Mouse (Mus musculus): ENCODE measurements around the gene Cdk9.

Cdk9 gene

DNA sequence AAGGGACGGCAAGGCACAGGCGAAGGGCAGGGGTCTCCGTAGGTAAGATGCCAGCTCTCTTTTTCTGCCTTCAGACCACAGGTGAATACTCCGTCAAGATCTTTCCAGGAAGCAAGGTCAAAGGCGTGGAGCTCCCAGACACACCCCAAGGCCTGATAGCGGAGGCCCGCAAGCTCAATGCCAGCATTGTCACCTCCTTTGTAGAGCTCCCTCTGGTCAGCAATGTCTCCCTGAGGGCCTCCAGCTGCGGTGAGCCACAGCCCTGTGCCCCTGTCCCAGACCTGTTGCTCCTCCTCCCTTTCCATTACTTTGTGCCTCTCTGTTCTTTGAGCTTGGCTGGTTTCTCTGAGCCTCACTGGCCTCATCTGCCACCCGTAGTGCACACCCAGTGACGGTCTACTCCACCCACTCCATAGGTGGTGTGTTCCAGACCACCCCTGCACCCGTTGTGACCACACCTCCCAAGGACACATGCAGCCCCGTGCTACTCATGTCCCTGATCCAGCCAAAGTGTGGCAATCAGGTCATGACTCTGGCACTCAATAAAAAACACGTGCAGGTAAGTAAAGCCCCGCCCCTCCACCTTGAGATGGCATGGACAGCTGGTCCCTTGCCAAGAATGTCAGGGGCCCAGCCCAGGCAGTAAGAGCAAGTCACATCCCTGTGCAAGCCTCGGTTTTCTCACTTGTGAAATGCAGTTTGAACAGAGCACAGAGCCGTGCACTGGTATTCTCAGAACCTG lies 39.5 kb downstream of the Cdk9 start:
- no peak for DNase-seq

DNA sequence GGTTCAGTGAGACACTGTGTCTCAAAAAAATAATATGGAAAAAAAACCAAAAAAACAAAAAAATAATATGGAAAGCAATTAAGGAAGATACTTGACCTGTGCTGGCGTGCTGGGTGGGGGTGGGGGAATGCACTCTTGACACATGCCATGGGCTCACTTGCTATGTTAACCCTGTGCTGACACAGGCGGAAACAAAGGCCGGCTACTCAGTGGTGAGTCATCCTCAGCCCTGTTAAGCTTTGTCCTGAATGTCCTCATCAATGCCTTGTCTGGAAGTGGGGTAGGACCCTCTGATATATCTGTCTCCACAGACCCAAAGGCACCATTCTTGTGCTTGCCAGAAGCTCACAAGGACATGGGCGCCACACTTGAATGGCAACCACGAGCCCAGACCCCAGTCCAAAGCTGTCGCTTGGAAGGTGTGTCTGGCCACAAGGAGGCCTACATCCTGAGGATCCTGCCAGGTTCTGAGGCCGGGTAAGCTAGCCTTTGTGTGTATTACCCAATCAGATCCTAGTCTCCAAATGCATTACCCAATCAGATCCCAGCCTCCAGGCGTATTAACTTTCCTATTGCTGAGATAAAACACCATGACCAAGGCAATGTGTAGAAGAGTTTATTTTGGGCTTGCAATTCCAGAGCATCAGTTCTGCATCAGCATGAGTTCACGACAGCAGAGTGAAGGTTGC lies 40.8 kb downstream of the Cdk9 start:
- no peak for DNase-seq

DNA sequence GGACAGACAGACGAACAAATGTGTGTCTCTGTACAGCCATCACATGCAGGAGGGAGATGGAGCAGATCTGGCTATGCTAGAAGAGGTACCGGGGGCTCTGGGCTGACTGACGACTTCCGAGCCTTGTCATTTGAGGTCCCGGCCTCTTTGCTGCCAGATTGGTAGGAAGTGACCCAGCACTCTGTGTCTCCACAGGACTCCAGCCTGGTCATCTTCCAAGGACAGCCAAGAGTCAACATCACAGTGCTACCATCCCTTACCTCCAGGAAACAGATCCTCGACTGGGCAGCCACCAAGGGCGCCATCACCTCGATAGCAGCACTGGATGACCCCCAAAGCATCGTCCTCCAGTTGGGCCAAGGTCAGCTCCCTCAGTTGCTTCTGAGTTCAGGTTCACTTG lies 41.7 kb downstream of the Cdk9 start:
- no peak for DNase-seq

DNA sequence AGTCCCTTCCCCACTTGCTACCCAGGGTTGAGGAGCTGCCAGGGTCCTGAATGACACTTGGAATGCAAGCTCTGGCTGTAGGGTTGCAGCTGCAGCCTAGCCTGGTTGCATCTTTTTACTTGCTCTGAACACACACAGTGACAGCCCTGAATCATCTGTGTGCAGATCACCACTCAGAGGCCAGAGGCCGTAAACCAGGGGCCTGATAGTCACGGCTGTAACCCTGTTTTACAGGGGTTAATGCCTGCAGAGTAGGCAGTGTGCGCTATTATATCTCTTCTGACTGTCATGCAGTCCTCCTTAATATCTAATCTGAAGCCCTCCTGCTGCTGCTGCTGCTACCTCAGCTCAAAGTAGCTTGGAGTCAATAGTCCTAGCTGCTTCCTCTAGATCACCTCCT lies 43.0 kb downstream of the Cdk9 start:
- no peak for DNase-seq

DNA sequence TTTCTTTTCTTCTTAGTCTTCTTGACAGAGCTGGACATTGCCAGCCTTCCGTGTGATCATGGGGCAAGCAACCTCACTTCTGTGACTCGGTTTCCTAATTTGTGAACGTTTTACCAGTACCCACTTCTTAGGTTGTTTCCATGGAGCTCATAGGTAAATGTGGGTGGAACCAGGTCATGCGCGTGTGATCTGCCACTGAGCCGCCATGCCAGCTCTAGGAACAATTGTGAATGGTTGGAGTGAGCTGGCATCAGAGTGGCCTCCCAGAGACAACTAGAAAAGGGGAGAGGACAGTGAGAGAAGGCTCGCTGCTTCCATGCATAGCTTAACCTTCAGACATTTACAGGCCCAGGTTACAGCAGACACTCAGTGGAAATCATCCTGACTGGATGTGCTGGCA lies 44.7 kb downstream of the Cdk9 start:
- DNase-seq, result no peak

DNA sequence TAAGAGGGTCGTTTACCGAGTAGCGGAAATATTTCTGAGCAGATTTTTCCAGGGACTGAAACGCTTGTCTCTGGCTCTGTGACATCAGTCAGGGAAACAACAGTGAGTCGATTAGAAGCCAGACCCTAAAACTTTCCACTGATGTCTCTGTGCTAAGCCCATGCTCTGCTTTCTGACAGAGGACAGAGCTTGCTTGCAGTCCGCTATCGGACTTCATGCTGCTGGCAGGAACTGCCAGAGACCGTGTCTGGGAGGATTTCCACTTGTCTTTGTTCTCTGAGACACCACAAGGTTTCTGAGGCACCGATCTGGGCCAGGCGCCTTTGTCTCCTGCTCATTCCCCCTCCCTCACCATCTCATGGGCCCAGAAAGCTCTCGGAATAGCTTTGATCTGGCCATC lies 45.1 kb downstream of the Cdk9 start:
- no peak for DNase-seq

DNA sequence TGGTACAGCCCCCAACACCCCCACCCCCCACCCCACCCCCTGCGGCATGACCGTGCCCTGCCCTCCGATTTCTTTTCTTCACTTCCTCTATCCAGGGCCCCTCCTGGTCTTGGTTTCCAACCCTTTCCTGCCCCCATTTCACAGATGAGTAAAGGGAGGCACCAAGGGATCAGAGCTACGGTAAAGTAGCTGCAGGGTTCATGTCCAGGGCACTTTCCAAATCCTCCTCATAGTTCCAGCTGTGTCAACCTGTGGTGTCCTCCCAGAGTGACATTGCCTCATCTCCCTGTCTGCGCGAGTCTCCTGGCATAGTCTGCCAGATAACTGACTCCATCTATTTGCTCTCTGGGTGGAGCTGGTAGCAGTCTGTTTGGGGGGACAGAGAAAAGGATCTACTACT lies 47.0 kb downstream of the Cdk9 start:
- DNase-seq, result no peak

DNA sequence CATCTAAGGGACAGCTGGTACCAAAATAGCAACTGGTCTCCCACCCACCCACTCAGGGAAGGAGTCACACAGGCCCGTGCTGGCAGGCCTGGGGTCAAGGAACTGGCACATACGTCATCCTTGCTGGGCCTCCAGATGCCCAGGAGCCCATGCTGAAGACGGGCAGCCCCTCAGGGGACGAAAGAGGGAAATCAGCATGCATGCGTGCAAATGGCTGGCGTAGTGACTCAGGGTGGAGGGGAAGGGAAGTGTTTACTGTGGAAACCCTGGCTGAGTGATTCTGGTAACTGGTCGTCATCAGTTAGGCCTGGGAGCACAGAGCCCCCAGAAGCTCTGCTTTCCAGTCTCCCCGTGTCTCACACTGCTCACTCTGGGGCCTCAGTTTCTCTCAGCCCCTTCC lies 47.5 kb downstream of the Cdk9 start:
- DNase-seq, result no peak

DNA sequence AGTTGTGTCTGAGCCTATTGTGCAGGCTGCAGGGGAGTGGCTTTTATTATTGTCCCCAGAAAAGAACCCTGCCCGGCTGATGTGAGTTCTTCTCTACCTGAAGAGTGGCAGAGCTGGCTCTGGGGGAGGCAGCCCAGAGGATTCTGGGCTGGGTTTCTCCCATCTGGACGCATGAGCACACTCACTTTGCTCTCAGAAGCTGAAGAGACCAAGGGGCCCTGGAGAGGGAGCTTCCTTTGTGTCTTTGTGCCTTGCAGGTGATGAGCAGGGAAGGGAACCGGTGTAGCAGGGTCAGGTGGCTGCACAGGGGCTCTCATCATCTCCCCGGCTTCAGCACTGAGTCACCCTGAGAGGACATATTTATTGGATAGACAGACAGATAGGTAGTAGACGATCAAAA lies 50.6 kb downstream of the Cdk9 start:
- DNase-seq, result no peak

DNA sequence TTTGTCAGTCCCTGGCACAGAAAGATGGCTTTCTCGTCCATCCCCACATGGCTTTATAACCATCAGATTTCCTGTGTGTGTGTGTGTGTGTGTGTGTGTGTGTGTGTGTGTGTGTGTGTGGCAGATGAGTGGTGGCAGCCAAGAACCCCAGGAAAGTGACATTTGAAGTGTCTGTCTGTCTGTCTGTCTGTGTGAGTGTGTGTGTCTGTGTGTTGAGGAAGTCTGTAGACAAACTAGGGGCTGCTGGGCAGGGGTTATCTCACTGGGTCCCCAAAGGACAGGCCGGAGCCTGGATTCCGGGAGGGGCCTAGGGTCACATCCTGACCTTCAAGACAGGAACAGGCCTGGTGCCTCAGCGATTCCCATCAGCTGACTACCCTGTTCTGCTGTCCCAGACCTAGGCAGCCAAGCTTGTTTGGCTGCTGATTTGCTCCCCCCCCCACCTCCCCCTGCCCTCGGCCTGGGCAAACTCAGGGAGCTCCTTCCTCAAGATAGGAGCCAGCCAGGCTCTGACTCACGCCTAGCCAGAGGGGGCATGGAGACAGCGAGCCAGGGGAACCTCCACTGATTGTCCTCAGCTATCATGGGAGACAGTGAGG lies 51.3 kb downstream of the Cdk9 start:
- peak; percentile 72 for DNase-seq

DNA sequence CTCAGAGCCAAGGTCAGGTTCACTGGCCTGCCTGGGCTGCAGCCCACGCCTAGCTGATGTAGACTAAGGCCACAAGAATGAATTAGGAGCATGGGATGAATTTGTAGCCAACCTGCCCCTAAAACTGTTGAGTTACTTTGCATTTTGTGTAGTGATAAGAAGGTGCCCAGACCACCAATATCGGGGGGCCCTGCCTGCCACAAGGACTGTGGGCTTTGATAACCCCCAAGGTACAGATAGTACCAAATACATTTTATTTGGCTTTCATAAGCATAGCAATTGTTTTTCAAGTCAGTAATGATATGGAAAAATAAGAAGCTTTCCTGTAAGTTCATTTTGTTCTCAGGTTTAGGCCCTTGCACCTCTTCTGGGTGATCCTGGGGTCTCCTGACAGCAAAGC lies 54.0 kb downstream of the Cdk9 start:
- no peak for DNase-seq

DNA sequence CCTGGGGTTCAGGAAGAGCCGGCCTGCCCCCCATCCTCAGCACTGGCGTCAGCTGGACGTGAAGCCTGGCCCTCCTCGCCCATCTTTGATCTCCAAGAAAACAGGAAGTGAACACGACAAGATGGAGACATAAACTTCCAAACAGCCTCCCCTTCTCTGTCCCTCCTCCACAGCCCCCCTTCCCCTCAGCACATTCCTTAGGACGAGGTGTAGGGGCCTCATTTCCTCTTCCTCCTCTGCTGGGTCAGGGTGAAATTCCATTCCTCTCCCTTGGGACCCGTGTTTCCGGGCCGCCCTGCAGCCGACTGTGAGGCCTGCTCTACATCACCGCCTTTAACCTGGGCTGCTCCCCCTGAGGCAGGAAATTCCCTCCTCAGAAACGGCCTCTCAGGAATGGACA lies 57.0 kb downstream of the Cdk9 start:
- peak; percentile 76 for DNase-seq

Data from kidney, adult 18-20 months (tissue).